Mouse (Mus musculus): ENCODE measurements around the gene Trim47. TPM values are rescaled to one million over a fixed set of nuclear protein-coding genes. Genes with fewer than 3 reads are reported as not detected.
A peak's percentile ranks its signal among the peaks of the same experiment; 100 is the strongest.

Trim47 gene
- polyA plus RNA-seq, 1 experiment from 2014 or later = 25.1 TPM

GRCm38 (mm10) chr11:116161312-116161711 is 34.3 kb upstream of the Trim47 start:
- H3K9me3 ChIP-seq (replicated peaks) = no peaks in the 10 kb centered on the region
- no peak overlapping the region for H3K9ac ChIP-seq
- peak; percentile 52; the same call in 1 of the 2 replicates for ATAC-seq (ENCODE audit: insufficient number of reproducible peaks, low FRiP score, low TSS enrichment, low read depth)
- H3K27me3 ChIP-seq = no peaks in the 10 kb centered on the region
- 59% methylated on average over 12 of the region's 12 CpGs for WGBS
- no peak overlapping the region for H3K4me2 ChIP-seq (replicated peaks)
- H3K27ac ChIP-seq (replicated peaks) = peak overlapping the region; percentile 79
- peaks cover 64% of the 10 kb centered on the region for H3K36me3 ChIP-seq
- peaks cover 19% of the 10 kb centered on the region for H3K4me1 ChIP-seq
- no peak overlapping the region for H3K4me3 ChIP-seq (replicated peaks)

GRCm38 (mm10) chr11:116150960-116151359 is 23.9 kb upstream of the Trim47 start:
- Histone ChIP-seq H3K27ac (replicated peaks) (no peak overlapping the region), H3K4me1 (no peaks in the 10 kb centered on the region), H3K4me3 (replicated peaks) (no peak overlapping the region), H3K27me3 (no peaks in the 10 kb centered on the region), H3K4me2 (replicated peaks) (no peak overlapping the region), H3K36me3 (peaks cover 97% of the 10 kb centered on the region), H3K9me3 (replicated peaks) (no peaks in the 10 kb centered on the region), H3K9ac (no peak overlapping the region)
- 96% methylated on average over 2 of the region's 2 CpGs for WGBS
- no peak for ATAC-seq (ENCODE audit: insufficient number of reproducible peaks, low FRiP score, low TSS enrichment, low read depth)

- H3K27ac ChIP-seq (replicated peaks) = no peak overlapping the region
- no peak overlapping the region for H3K4me2 ChIP-seq (replicated peaks)
- H3K9me3 ChIP-seq (replicated peaks) = no peaks in the 10 kb centered on the region
- H3K9ac ChIP-seq = no peak overlapping the region
- H3K27me3 ChIP-seq = no peaks in the 10 kb centered on the region
- WGBS = 76% methylated on average over 6 of the region's 6 CpGs
- H3K4me1 ChIP-seq = 0 out of 2 replicates have a peak, but pooled peaks cover 4% of the 10 kb centered on the region
- peaks cover 97% of the 10 kb centered on the region for H3K36me3 ChIP-seq
- no peak overlapping the region for H3K4me3 ChIP-seq (replicated peaks)
- no peak for ATAC-seq (ENCODE audit: insufficient number of reproducible peaks, low FRiP score, low TSS enrichment, low read depth)
Measured at GRCm38 (mm10) chr11:116149341-116149740, 22.3 kb upstream of the Trim47 start.

GRCm38 (mm10) chr11:116148761-116149221 is 21.8 kb upstream of the Trim47 start:
- ATAC-seq (ENCODE audit: insufficient number of reproducible peaks, low FRiP score, low TSS enrichment, low read depth) = no peak
- no peak overlapping the region for H3K4me3 ChIP-seq (replicated peaks)
- 0 out of 2 replicates have a peak, but pooled peaks cover 4% of the 10 kb centered on the region for H3K4me1 ChIP-seq
- peaks cover 97% of the 10 kb centered on the region for H3K36me3 ChIP-seq
- H3K27ac ChIP-seq (replicated peaks) = no peak overlapping the region
- H3K4me2 ChIP-seq (replicated peaks) = no peak overlapping the region
- no peaks in the 10 kb centered on the region for H3K9me3 ChIP-seq (replicated peaks)
- WGBS = 70% methylated on average over 20 of the region's 20 CpGs
- H3K9ac ChIP-seq = no peak overlapping the region
- no peaks in the 10 kb centered on the region for H3K27me3 ChIP-seq

- WGBS = 78% methylated on average over 25 of the region's 25 CpGs
- Histone ChIP-seq H3K27me3 (no peaks in the 10 kb centered on the region), H3K9me3 (replicated peaks) (no peaks in the 10 kb centered on the region), H3K4me2 (replicated peaks) (no peak overlapping the region), H3K4me1 (0 out of 2 replicates have a peak, but pooled peaks cover 4% of the 10 kb centered on the region), H3K4me3 (replicated peaks) (no peak overlapping the region), H3K9ac (no peak overlapping the region), H3K36me3 (peaks cover 97% of the 10 kb centered on the region), H3K27ac (replicated peaks) (no peak overlapping the region)
- ATAC-seq (ENCODE audit: insufficient number of reproducible peaks, low FRiP score, low TSS enrichment, low read depth) = no peak
Measured at GRCm38 (mm10) chr11:116146294-116146985, 19.4 kb upstream of the Trim47 start.

GRCm38 (mm10) chr11:116145481-116146293 is 18.7 kb upstream of the Trim47 start:
- H3K36me3 ChIP-seq = peaks cover 90% of the 10 kb centered on the region
- 62% methylated on average over 18 of the region's 18 CpGs for WGBS
- no peak overlapping the region for H3K4me2 ChIP-seq (replicated peaks)
- no peaks in the 10 kb centered on the region for H3K9me3 ChIP-seq (replicated peaks)
- ATAC-seq (ENCODE audit: insufficient number of reproducible peaks, low FRiP score, low TSS enrichment, low read depth) = no peak
- no peak overlapping the region for H3K9ac ChIP-seq
- no peak overlapping the region; the same call in 1 of the 2 replicates for H3K27ac ChIP-seq (replicated peaks)
- no peak overlapping the region for H3K4me3 ChIP-seq (replicated peaks)
- 0 out of 2 replicates have a peak, but pooled peaks cover 4% of the 10 kb centered on the region for H3K4me1 ChIP-seq
- no peaks in the 10 kb centered on the region for H3K27me3 ChIP-seq

- Histone ChIP-seq H3K36me3 (peaks cover 71% of the 10 kb centered on the region), H3K4me3 (replicated peaks) (no peak overlapping the region), H3K27me3 (no peaks in the 10 kb centered on the region), H3K27ac (replicated peaks) (no peak overlapping the region), H3K9me3 (replicated peaks) (no peaks in the 10 kb centered on the region), H3K9ac (no peak overlapping the region), H3K4me2 (replicated peaks) (no peak overlapping the region), H3K4me1 (peaks cover 10% of the 10 kb centered on the region; the same call in 1 of the 2 replicates)
- WGBS = 88% methylated on average over 3 of the region's 3 CpGs
- ATAC-seq (ENCODE audit: insufficient number of reproducible peaks, low FRiP score, low TSS enrichment, low read depth) = no peak
Measured at GRCm38 (mm10) chr11:116143468-116143867, 16.5 kb upstream of the Trim47 start.

- 53% methylated on average over 10 of the region's 10 CpGs for WGBS
- no peaks in the 10 kb centered on the region for H3K9me3 ChIP-seq (replicated peaks)
- H3K9ac ChIP-seq = no peak overlapping the region
- ATAC-seq (ENCODE audit: insufficient number of reproducible peaks, low FRiP score, low TSS enrichment, low read depth) = no peak
- H3K27me3 ChIP-seq = no peaks in the 10 kb centered on the region
- H3K4me3 ChIP-seq (replicated peaks) = no peak overlapping the region
- no peak overlapping the region for H3K4me2 ChIP-seq (replicated peaks)
- H3K36me3 ChIP-seq = peaks cover 60% of the 10 kb centered on the region
- H3K4me1 ChIP-seq = peaks cover 18% of the 10 kb centered on the region
- no peak overlapping the region for H3K27ac ChIP-seq (replicated peaks)
Measured at GRCm38 (mm10) chr11:116142211-116142991, 15.4 kb upstream of the Trim47 start.

- peak within 1 kb of the TSS; percentile 71 for H3K4me2 ChIP-seq (replicated peaks)
- H3K9me3 ChIP-seq (replicated peaks) = no peaks in the 10 kb centered on the region
- ATAC-seq (ENCODE audit: insufficient number of reproducible peaks, low FRiP score, low TSS enrichment, low read depth) = peak; percentile 95
- no peaks in the 10 kb centered on the region for H3K27me3 ChIP-seq
- peaks cover 46% of the 10 kb centered on the region for H3K36me3 ChIP-seq
- peaks cover 20% of the 10 kb centered on the region for H3K4me1 ChIP-seq
- H3K27ac ChIP-seq (replicated peaks) = peak within 1 kb of the TSS; percentile 80
- WGBS = under 1% methylated on average over 60 of the region's 60 CpGs
- H3K9ac ChIP-seq = peak within 1 kb of the TSS; percentile 87
- H3K4me3 ChIP-seq (replicated peaks) = peak within 1 kb of the TSS; percentile 94
Measured at GRCm38 (mm10) chr11:116138468-116139138, 11.6 kb upstream of the Trim47 start, which contains the start of gene Mrpl38. Gene Mrpl38, minus strand, starts transcription at chr11:116138868.

- ATAC-seq (ENCODE audit: insufficient number of reproducible peaks, low FRiP score, low TSS enrichment, low read depth) = no peak
- Histone ChIP-seq H3K4me1 (peaks cover 25% of the 10 kb centered on the region), H3K27ac (replicated peaks) (peak overlapping the region; percentile 80), H3K4me2 (replicated peaks) (peak overlapping the region; percentile 71), H3K9ac (peak overlapping the region; percentile 87), H3K36me3 (peaks cover 45% of the 10 kb centered on the region), H3K27me3 (no peaks in the 10 kb centered on the region), H3K9me3 (replicated peaks) (no peaks in the 10 kb centered on the region), H3K4me3 (replicated peaks) (peak overlapping the region; percentile 94)
- WGBS = 1% methylated on average over 20 of the region's 20 CpGs
Measured at GRCm38 (mm10) chr11:116138096-116138467, 11.1 kb upstream of the Trim47 start.

All from embryonic facial prominence, embryonic 15.5 days (tissue).